Mouse (Mus musculus): ENCODE results near the gene Rai2. TPM values are rescaled to one million over a fixed set of nuclear protein-coding genes. Genes with fewer than 3 reads are reported as not detected.
A peak's percentile ranks its signal among the peaks of the same experiment; 100 is the strongest.

Gene Rai2
- total RNA-seq (2021) = 10 to 100 TPM; 10.7 to 12.2 TPM
- long read RNA-seq, experiment 1, partial matches to known transcripts = 0 of 9 reads
- long read RNA-seq, experiment 1, other reads (novel, unspliced or antisense) = 1 of 9 reads
- long read RNA-seq, experiment 2, transcript Rai2-201 (2 exons, 2,204 nt) = major isoform, 5 of 11 reads
- long read RNA-seq, experiment 2, partial matches to known transcripts = 2 of 11 reads
- long read RNA-seq, experiment 2, other reads (novel, unspliced or antisense) = 2 of 11 reads

DNA sequence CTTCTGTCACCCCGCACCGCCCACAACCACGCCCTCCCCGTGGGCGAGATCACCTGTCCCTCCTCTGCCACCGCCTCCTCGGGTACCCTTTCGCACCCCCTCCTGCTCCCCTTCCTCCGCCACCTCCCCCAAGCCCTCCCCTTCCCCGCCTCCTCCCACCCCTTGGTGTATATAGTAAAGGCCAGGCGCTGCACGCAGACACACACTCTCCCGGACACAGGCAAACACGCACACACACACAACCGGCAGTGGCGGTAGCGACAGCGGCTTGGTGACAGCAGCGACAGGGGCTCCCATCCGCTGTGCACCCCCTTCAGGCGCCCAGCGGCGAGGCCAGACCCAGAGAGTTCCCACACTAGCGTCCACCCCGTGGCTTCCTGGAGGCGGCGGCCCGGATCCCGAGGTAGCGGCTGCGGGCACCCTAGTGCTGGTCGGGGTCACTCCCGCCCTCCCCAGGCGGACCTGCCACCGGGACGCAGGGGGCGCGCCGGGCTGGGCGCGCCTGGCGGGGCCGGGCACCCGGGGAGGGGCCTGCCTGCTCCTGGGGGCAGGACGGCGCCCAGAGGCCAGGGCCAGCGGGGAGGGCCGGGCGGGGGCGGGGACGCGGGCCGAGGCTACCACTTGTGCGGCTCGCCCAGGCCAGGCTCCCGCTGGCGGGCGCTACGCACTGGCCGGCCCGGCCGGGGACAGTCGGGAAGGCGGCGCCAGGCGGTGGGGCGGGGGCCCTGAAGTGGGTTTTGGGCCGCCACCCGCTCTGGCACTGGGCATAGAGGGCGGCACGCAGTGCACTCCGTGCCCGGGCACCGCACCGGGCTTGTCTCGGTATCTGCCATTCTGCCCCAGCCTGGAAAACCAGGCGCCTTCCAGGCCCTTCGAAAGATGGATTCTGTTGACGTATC, at the start of gene Rai2:
Gene Rai2 (plus strand): TSS at position 205 of the 899 bp plus-strand sequence.
- peak in 1 of 2 experiments; percentile 8 for DNase-seq (ENCODE audit: low spot score in 2 of 2)
- intact Hi-C loops (cut with DNase I) = loop anchor here (5.0 to 10.0 kb wide), 2 partner anchors 70 to 312 kb away; no protein-coding TSS in a partner anchor

DNA sequence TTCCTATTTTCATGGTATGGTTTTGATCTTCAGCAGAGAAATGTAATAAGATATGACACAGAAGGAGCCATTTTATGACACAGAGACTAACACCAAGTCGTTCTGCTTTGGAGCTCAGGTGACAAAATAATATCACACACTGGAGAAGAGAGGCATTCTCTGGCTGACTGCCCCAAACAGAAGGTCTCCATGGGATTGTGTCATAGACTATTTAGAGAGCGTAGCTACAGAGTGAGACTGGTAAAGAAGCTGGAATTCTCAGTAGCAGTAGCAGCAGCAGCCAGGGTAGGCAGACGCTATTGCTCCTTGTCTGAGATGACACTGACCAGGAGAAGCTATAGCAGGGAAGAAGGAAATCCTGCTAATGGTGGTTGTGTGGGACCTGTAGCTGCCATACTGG, 27.5 kb upstream of the Rai2 start:
- peak in 1 of 2 experiments; percentile 23 for DNase-seq (ENCODE audit: low spot score in 2 of 2)
- intact Hi-C loops (cut with DNase I) = no loop called here

DNA sequence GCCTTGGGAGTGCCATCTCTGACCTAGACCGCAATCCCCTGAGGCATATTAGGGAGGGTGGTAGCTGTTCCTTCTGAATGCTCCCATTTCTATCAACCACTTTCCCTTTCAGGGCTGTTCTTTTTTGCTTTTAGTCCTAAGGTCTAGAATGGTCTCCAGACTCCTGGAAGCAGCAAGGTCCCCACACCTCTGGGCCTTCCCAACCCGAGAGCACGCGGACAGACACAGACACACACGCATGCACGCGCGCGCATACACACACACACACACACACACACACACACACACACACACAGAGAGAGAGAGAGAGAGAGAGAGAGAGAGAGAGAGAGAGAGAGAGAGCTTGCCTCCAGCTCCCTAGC, 385 bp upstream of the Rai2 start:
- intact Hi-C loops (cut with DNase I) = loop anchor here (5.0 to 10.0 kb wide), 2 partner anchors 71 to 312 kb away; no protein-coding TSS in a partner anchor
- no peak for DNase-seq (ENCODE audit: low spot score in 2 of 2)

DNA sequence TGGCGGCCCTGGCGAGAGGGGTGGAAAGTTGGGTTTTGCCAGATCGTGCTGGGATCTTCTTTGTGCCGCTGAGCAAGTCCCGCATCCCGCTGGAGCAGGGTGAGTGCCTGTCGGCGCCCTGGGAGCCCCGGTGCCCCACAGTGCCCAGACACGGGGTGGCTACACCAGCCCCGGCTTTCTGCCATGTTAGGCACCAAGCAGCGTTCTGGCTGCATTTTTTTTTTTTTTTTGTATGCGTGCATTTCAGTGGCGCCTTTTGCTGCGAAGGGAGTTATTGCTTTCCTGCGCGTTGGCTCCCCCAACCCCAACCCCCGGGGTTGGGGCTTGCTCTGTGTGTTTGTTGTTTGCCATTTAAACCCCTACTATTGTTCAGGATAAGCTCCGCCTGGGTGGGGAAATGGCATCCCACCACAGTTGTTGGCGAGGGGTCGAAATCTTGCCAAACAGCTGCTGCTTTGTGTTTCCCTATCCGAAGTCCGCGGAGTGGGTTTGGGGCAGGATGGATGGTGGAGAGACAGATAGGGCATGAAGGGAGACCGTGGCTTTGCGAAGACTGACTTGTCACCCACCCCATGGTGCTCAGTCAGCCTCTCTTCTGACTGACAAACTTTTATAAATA, 1.0 kb downstream of the Rai2 start:
- no peak for DNase-seq (ENCODE audit: low spot score in 2 of 2)
- intact Hi-C loops (cut with DNase I) = loop anchor here (5.0 to 10.0 kb wide), 2 partner anchors 69 to 313 kb away; no protein-coding TSS in a partner anchor

DNA sequence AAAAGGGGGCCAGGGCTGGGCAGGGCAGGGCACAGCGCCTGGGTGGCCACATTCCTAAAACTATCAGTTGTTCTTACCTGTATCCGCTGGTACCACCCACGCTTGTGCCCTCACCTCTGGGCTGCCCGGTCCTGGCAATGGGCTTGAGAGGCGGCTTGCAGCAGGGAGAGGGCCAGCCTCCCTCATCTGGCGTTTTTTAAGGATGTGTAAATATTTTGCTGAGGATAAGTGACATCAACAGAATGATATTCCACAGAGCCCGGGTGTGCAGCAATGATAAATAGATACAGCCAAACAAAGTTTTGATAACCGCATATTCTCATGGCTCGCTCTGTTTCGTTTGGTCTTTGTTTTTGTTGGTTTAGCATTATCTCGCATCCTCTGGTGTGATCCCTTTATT, 1.7 kb downstream of the Rai2 start:
- intact Hi-C loops (cut with DNase I) = loop anchor here (5.0 to 10.0 kb wide), 2 partner anchors 69 to 314 kb away; no protein-coding TSS in a partner anchor
- no peak for DNase-seq (ENCODE audit: low spot score in 2 of 2)

DNA sequence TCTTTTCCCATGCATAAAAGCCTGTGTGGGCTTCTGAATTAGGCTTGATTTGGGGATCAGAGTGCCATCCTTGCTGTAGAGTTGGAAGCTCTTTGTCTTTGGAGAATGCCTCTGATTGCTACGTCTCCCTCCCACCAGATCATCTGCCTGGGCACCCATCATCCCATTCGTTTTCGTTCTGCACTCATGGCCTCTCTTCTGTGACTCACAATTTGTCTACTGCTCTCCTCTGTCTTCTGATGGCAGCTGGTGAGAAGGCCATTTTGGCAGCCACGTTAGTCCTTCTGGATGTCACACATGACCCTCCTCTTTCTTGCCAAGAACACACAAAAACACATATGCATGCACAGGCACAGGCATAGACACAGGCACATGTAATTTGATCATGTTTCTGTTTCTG, 4.2 kb downstream of the Rai2 start:
- intact Hi-C loops (cut with DNase I) = no loop called here

DNA sequence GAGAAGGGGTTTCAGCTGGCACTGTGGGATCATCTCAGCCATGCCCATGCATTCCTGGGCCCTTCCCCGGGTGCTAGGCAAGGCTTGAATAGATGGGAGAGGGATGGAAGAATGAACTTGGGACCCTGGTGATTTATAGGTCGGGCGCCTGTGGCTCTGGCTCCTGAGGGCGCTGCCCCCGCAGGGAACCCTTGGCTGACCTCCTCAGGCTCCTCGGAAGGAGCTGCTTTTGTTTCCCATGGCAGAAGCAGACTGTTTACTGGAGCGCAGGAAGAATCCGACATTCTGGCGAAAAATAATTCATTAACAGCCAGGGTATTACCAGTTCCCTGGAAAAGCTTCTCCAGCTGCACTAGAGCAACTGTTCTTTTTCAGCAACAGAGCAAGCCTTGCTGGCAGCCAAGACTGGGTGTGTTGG, 6.5 kb downstream of the Rai2 start:
- no peak for DNase-seq (ENCODE audit: low spot score in 2 of 2)
- intact Hi-C loops (cut with DNase I) = no loop called here

More for the DNA sequence above, 4.2 kb downstream of the Rai2 start:
- no peak for DNase-seq (ENCODE audit: low spot score in 2 of 2)

DNA sequence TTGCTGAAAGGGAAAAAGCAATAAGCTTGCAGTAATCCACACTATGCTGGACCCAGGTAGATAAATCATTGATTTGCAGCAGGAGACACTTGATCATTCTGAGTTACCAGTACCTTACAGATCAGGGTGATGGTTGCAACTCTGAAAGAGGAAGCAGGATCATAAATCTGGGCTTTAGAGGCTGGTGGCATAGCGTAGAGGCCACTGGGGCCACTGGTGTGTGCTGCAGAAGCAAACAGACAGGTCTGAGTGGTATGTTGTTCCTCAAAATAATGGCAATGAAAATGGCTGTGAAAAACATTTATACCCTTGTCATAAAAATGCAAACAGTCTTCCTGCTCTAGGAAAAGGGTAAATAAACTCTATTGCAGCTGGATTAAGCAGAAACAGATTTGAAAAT, 9.4 kb downstream of the Rai2 start:
- no peak for DNase-seq (ENCODE audit: low spot score in 2 of 2)
- intact Hi-C loops (cut with DNase I) = no loop called here

DNA sequence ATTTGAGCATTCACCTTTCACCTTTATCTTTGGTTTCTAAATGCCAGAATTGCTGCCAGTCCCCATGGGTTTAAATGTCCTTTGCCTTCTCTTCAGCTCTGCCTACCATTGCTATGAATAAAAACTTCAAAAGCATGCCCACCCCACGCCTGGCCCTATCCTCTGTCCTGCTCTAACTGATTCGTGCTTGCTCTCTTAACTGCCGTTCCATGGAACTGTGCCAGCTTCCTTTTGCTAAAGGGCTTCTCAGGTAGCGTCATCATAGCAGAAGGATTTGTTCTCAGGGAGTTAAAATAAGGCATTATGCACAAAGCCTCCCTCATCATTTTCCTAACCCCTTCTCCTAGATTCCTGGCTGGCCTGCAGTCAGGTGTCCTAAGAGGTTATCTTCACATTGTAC, 11.6 kb downstream of the Rai2 start:
- no peak for DNase-seq (ENCODE audit: low spot score in 2 of 2)
- intact Hi-C loops (cut with DNase I) = no loop called here

DNA sequence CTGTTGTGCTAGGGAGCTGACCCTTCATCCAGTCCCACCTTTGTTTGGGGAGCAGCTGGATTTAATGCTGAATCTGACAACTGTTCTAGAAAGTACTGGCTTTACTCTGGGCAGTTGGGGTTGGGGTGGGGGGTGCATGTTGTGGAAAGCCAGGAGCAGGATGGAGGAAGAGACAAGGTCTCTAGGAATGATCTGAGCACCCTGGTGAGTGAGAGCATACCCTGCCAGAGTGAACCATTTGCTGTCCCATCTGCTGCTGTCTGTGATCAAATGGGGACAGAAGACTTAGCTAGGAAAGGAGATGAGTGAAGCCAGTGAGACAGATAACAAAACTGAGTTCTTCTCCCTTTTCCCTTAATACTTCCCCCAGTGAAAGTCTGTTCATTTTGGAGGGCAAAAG, 13.2 kb downstream of the Rai2 start:
- no peak for DNase-seq (ENCODE audit: low spot score in 2 of 2)
- intact Hi-C loops (cut with DNase I) = no loop called here

DNA sequence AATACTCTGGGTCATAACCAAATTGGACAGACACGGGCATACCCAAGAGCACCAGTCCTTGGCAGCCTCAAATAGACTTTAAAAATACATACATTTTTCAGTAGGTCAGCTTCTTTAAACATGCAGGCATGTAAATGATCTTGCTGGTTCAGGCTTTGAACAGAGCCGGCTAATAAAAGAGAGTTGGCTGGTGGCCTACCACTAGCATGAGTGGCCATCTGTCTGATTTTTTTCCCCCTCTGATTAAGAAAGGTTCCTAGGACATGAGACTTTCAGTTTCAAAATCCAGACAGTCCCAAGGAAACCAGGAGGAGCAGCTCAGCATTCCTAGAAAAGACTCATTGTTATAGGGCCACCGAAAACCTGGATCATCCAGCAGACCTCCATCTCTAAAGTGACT, 15.0 kb downstream of the Rai2 start:
- DNase-seq (ENCODE audit: low spot score in 2 of 2) = no peak
- intact Hi-C loops (cut with DNase I) = no loop called here

DNA sequence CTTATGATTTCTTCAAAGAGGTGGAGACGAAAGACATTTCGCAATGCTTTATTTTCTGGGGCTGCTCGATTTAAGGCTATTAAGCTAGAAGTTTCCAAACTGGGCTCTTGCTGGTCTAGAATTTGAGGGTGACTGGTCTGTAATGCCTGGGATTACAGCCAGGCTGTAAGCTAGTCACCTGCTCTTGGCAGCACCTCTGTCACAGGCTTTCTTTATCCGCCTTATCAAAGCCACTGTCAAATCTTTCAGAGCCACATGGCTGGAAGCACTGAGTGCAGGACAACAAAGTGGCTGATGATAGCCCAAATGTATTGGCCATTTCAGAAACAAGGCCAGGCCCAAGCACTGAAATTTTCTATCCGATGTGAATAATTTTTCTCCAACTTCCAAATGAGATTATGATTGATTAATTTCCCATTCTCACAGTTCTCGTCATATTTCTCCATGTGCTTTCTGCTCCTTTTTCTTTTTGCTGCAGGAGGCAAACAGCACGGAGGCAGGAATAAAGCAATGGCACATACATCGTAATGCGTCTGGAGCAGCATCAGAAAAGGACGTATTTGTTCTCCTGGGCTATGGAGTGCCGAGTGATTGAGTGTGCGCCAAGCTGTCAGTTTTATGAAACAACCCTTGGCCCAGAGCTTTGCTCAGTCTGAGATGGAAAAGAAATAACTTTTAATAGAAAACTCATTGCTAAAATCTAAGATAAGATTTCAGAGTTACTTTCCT, 16.9 kb downstream of the Rai2 start:
- intact Hi-C loops (cut with DNase I) = no loop called here

DNA sequence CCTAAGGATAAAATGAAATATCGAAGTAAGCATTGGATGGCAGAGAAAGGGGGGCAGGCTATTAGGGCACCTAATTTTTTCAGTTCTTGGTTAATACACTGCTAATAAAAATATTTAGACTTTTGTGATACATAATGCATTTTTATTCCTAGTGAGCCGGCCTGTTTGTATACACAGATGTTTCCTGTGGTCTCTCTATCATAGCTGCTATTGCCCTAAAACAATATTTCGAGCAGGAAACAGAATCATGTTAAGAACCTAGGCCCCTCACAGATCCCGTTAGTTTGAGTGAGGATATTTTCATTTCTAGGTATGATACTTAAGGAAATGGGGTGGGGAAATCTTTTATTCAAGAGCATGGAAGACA, 17.4 kb downstream of the Rai2 start:
- DNase-seq (ENCODE audit: low spot score in 2 of 2) = no peak
- intact Hi-C loops (cut with DNase I) = no loop called here

More for the DNA sequence above, 16.9 kb downstream of the Rai2 start:
- no peak for DNase-seq (ENCODE audit: low spot score in 2 of 2)

DNA sequence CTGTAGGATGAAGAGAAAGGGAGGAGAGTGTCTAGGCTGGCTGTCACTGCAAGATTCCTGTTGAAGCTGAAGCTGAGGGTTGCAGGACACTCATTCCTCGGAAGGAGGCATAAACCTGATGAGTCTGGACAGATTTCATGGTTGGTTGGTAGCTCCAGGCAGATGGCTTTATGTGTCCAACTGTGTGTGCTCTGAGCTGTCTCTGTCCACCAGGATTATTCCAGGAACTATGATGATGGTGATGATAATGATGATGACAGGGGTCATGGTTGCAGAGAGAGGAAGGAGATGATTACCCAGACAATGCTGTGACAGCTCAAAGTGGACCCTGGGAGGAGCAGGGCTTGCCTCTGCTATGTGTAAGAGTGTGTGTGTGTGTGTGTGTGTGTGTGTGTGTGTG, 22.5 kb downstream of the Rai2 start:
- intact Hi-C loops (cut with DNase I) = no loop called here
- DNase-seq (ENCODE audit: low spot score in 2 of 2) = no peak

DNA sequence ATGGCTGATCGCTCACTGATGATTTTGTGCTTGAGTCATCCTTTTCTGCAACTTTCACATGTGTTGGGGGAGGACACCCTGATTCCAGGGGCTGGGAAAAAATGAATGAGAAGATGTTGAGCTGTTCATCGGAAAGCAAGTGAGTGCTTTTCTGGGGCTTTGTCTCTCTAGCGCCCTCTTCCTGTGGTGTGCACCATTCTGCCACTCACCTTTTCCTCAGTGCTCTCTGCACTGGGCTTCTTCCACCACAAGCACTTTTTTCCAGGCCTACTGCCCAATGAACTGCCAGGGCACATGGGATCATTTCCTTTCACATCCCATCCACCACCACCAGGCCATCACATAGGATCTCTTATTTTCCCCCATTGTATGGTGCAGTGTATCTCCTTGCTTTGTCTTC, 26.2 kb downstream of the Rai2 start:
- DNase-seq (ENCODE audit: low spot score in 2 of 2) = no peak
- intact Hi-C loops (cut with DNase I) = no loop called here

DNA sequence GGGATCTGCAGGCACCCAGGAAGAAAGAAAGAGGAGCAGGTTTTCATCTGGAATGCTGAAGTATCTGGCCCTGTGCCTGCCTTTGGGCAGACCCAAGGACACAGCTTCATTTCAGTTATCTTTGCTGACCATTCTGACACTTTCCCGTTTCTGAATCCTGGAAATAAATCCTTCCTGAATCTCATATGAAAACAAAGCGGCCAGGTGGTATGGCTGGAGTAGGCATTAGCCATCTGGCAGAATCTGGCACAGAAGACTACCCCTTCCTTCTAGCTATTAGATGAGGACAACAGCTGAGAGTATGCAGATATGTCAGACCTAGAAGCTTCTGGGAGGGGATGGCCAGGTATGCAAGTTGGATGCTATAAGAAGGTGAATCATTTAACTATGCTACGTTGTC, 28.4 kb downstream of the Rai2 start:
- intact Hi-C loops (cut with DNase I) = no loop called here
- no peak for DNase-seq (ENCODE audit: low spot score in 2 of 2)

DNA sequence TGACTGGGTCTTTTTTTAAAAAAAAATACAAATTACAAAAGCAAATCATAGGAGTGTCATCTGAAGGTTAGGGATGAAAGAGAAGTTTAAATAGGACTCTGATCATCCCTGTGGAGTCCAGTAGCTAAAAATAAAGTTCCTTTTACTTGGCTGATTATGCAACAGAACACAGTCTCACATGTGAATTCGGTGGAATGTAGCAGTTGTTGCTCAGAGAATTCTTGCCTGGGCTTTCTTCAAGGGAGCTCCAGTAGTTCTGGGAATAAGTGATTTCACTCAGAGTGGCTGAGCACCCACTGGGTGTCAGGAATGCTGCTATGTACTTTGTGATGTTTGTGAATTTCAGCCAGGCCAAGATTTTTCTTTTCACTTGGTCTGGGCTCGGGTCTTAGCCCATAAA, 30.5 kb downstream of the Rai2 start:
- DNase-seq (ENCODE audit: low spot score in 2 of 2) = no peak
- intact Hi-C loops (cut with DNase I) = no loop called here

DNA sequence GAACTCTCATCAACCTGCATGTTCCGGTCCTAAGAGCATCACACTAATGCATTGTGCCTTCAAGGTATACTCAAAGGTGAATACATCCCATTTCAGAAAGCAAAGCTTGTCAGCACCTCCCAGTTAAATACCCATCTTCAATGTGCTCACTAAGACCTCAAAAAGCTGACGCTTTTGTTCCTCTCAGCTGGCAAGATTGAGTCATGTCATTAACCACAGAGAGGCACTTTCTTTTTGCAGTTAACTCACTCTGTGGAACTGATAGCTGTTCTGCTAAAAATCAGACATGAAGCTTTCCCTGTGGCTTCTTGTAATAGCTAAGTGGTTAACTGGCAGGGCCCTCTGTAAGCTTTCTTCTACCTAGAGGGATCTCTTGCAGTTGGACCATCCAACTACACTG, 36.6 kb downstream of the Rai2 start:
- intact Hi-C loops (cut with DNase I) = no loop called here
- no peak for DNase-seq (ENCODE audit: low spot score in 2 of 2)

DNA sequence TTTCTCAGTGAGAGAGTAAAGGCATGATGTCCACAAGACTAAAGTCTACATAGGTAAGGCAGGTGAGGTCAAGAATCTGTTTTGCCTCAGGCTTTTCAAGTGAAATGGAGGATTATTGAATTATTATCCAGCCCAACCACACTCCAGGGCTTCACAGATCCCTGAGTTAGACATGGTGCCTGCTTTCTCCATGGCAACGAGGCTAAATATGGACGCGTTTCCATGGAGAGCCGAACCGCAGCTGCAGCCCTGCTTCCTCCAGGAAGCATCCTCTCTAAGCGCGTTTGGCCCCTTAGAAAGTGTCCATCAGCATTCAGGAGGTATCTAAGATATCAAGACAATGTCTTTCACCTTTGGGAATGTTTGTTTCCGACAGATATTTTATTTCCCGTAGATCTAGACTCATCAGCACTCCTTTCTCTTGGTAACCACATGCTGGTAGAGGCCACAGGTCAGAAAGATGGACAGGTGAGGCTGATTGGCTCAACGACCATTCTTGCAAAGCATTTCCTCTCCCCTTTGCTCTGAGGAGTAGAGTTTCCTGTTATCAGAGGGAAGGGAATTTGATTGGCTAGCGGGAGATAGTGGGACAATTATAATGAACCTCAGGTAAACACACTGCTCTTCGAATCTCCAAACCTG, 59.6 kb downstream of the Rai2 start:
- peak; percentile 31 to 41 for DNase-seq (ENCODE audit: low spot score in 2 of 2)
- intact Hi-C loops (cut with DNase I) = no loop called here

Data from left cerebral cortex, postnatal 14 days (tissue).